Mouse (Mus musculus) CD4-positive naive resting alpha-beta T cell, adult 76 days (primary cell): ENCODE data around the gene Fam151a. TPM values are rescaled to one million over a fixed set of nuclear protein-coding genes. Genes with fewer than 3 reads are reported as not detected.

Source experiments
- total RNA-seq: library from RNA; stranded (reverse); gene quantifications from one replicate; pipeline ENCODE4 v1.2.4, GENCODE M21; 2023

Gene Fam151a
- not detected for total RNA-seq

GRCm38 (mm10) chr4:106733636-106734035 is at the start of gene Fam151a:
Gene Fam151a, plus strand, starts transcription at chr4:106733889.

GRCm38 (mm10) chr4:106730814-106731213 is 2.9 kb upstream of the Fam151a start, which contains the start of gene Mroh7:
Gene Mroh7, minus strand, starts transcription at chr4:106730925.

Other genes starting within 250 kb of the Fam151a start
- not detected for gene Bsnd, start 241.6 kb upstream of the Fam151a start, total RNA-seq
- 22.9 TPM for gene Dhcr24, start 172.9 kb upstream of the Fam151a start, total RNA-seq
- not detected for gene Lexm, start 116.6 kb upstream of the Fam151a start, total RNA-seq
- not detected for gene Ttc22, start 111.5 kb upstream of the Fam151a start, total RNA-seq
- 6.9 TPM for gene Pars2, start 82.8 kb upstream of the Fam151a start, total RNA-seq
- gene Ttc4, start 54.9 kb upstream of the Fam151a start, total RNA-seq: 40.3 TPM
- not detected for gene Mroh7, start 3.0 kb upstream of the Fam151a start, total RNA-seq
- 5.5 TPM for gene Acot11, start 71.1 kb downstream of the Fam151a start, total RNA-seq
- gene Ssbp3, start 176.8 kb downstream of the Fam151a start, total RNA-seq: 119 TPM